Mouse (Mus musculus) liver, adult 2 months (tissue): Measurements from ENCODE around the gene Znhit3.

Experiments used
- CTCF ChIP-seq: fragments of 200-500 bp; IDR thresholded peaks from 2 replicates; pipeline ENCODE4 v1.5.1; 2011; ENCODE audit warnings: low read depth, low read length, control low read depth
- POLR2A ChIP-seq: fragments of 200-500 bp; IDR thresholded peaks from 2 replicates; pipeline ENCODE4 v1.6.1; 2011; ENCODE audit warnings: low read length, control low read depth; ENCODE audit not compliant: insufficient read depth; ENCODE audit errors: extremely low read depth

GRCm38 (mm10) chr11:84886236-84886635, 29.9 kb downstream of the Znhit3 start:
- TF ChIP-seq POLR2A (no peak), CTCF (no peak)
